Mouse (Mus musculus): Measurements from ENCODE around the gene Kbtbd12.

Kbtbd12 gene

DNA sequence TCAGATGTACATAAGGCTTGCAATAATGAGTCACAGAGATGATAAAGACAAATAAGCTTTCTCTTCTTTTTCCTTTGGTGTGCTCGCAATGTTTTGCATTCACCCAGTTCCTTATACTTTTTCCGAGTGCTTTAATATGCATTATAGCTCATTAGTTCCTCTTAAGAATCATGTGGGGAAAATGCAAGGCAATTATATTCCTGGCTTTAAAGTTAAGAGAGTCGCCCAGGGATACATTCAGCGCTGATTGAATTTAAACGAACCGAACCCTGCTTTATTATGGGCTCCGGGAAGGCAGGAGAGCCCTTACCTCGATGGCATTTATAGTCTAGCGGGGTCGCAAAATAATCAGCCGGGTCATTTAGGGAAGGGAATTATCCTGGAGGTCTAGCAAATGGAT lies 10.8 kb downstream of the Kbtbd12 start:
- DNase-seq (ENCODE audit: low spot score): no peak

DNA sequence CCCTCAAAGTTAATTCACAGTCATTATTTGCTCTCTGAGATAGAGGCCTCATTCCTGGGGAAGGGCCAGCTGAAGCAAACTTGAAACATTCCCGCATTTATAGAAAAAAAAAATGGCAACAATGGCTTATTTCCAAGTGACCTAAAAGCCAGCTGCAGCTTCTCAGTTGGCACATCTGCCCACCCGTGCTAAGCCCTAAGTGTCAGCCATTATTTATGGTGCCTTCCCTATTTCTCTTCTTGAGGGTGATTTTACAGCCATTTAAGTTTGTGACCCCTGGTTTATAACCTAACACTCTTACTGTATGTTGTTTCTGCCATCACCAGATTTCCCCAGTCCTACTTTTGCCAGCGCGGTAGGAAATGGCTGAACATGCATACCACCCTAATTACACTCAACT lies 11.3 kb downstream of the Kbtbd12 start:
- no peak for DNase-seq (ENCODE audit: low spot score)

DNA sequence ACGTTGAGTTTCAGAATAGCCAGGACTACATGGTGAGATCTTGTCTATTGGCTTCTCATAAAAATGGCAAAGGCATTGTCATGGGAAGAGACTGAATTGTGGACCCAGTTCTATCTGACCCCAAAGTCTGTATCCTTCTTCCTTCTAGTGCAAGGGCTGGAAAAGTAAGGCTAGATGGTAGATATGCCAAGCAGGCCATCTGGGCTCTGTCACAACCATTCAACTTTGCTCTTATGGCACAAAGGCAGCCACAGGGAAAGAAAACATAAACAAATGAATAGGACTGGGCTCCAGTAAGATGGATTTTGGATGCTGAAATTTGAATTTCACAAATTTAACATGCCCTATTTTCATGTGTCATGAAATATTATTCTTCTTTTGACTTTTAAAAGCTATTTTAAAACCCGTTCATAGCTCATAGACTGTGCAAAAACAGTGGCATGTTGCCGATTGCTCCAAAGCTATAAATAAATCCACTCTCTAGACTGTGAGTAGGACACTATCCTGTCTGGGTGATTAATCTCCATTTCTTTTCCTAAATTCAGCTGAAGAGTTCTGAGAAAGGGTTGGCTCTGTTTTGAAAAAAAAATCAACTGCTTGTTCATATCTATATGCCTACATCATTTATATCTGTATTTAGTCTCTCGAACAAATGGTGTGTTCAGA lies 15.8 kb downstream of the Kbtbd12 start:
- DNase-seq (ENCODE audit: low spot score): no peak

DNA sequence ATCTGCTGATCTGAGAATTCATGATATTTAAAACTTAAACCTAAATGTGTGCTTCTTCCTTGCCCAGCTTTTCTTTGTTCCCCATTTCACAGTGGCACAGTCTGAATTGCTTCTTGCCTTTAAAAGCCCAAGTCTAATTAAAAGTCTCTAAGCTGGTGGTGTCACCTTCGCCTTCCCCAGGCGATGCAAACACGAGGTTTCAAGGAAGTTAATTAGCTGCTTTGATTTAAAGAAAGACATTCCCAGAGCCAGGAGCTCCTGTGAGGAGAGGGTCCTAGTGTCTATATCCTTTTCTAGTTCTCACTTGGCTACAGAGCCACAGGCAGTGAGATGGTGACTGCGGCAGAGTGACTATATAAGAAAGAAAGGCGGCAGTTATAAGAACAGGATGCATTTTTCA lies 18.2 kb downstream of the Kbtbd12 start:
- no peak for DNase-seq (ENCODE audit: low spot score)

DNA sequence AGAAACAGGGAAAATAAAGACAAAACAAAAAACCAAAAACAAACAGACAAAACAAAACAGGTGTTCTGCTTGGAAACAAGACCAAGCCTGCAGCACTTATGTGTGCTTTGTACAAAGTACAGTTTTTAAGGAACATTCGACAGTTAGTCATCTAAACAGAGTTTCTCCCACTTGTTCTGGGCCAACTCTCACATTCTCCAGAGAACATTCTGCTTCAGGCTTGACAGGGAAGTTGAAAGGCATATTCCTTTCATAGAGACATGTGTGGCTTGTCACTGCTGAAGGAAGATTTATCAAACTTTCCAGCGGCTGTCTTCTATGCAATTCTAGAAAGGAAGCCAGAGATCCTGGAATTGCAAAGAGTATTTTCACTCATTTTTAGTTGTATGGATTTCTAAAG lies 22.4 kb downstream of the Kbtbd12 start:
- no peak for DNase-seq (ENCODE audit: low spot score)

DNA sequence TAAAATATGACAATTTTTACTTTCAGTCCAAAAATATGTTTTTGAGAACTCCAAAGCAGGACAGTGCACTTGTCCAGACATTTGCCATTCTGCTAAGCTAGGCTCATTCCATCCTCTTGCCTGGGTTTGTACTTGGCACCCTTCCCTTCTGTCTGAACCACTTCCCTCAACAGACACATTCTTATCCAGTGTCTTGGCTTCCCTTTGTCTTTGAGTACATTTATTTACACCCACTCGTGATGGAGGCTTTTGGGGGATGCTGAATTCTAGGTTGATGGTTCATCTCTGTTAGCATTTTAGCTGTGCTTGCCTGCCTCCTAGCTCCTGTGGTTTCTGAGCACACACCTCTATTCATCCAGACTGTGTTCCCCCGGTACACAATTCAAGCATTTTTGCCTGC lies 31.3 kb downstream of the Kbtbd12 start:
- DNase-seq (ENCODE audit: low spot score): no peak

DNA sequence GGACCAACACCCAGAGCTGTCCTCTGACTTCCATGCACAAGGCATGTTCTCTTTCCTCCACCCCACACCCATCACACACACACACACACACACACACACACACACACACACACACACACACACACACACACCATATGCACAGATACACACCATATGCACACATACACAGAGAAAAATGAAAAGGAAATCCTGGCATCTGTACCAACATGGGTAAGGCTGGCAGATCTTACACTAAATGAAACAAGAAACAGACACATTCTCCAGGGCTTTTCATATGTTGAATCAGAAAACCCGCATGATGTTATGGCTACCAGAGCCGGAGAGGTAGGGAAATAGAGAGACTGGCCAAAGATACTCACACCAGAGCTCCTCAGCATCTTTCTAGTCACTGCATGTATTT lies 32.0 kb downstream of the Kbtbd12 start:
- DNase-seq (ENCODE audit: low spot score): no peak

DNA sequence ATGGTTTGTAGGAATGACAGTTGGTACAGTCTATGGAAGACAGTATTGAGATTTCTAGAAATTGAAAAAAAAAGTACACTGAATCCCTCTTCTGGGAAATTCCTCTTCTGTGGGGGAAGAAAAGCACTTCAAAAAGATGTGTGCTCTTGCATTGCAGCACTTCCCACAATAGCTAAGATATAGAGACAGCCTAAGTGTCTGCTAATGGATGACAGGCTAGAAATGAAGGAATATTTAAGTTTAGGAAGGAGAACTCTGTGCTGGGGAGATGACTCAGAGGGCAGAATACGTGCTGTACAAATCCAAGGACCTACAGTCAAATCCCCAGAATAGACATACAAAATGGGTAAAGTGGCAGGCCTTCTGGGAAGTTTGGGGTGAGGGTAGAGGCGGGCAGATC lies 32.5 kb downstream of the Kbtbd12 start:
- no peak for DNase-seq (ENCODE audit: low spot score)

DNA sequence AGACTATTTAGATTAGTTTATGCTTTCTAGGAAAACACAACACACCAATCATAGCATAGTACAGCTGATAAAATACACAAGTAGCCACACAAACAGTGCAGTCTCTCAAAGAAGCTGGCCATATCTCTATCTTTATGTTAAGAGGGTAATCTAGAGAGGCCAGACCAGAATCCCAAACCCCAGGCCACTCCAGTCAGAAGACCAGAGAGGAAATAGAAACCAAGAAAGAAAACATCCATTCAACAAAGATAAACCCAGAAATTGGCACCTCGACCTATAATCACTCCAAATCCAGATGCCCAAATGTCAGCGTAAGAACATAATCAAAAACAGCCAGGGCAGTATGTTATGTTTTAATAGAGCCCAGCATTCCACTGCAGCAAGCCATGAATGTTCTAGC lies 41.6 kb downstream of the Kbtbd12 start:
- DNase-seq (ENCODE audit: low spot score): no peak

DNA sequence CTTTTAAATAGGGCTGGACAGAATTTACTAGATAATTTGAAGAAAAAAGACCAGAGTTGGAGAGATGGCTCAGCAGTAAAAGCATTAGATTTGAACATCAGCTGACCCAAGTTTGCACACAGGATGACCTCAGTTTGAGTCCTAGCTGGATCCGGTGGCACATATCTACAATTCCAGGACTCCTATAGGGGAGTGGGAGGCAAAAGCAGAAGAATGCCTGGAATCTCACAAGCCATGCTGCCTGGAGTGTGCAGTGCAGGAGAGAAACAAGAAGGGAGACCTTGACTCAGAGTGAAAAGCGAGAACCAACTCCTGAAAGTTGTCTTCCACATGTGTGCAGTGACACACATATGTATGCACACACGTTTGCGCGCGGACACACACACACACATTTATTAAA lies 45.4 kb downstream of the Kbtbd12 start:
- DNase-seq (ENCODE audit: low spot score): no peak

DNA sequence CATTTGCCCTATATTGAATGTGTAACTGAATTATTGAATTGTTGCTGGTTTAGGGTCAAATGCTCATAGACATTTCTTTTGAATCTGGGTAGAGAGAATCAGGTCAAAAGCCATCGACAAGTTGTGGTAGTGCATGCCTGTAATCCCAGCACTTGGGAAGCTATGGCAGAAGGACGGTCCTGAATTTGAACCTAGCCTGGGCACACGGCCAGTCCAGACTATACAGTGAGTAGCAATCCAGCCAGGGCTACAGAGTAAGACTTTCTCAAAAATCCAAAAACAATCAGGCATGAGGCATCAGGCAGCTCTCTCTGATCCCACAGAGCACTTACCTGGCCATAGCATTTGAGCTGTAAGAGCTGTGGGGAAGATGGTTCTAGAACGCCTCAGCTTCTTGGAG lies 47.5 kb downstream of the Kbtbd12 start:
- no peak for DNase-seq (ENCODE audit: low spot score)

DNA sequence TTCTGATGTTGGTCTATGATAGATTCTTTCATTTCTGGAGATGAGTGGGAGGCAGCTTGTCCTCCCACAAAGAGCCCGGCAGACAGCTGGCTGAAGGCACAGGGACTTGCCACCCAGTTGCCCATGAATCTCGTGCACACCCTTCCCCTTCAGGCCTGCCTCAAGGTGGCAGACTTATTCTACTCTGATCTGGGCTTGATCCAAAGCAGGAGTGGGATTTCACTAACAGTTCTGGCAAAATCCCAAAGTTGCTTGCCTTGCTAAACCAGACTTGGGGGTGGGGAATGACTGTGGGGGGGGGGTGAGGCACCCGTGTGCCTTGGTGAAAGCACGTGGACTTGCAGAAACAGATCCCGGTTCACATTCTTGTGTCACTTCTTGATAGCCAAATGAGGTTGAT lies 48.2 kb downstream of the Kbtbd12 start:
- no peak for DNase-seq (ENCODE audit: low spot score)

DNA sequence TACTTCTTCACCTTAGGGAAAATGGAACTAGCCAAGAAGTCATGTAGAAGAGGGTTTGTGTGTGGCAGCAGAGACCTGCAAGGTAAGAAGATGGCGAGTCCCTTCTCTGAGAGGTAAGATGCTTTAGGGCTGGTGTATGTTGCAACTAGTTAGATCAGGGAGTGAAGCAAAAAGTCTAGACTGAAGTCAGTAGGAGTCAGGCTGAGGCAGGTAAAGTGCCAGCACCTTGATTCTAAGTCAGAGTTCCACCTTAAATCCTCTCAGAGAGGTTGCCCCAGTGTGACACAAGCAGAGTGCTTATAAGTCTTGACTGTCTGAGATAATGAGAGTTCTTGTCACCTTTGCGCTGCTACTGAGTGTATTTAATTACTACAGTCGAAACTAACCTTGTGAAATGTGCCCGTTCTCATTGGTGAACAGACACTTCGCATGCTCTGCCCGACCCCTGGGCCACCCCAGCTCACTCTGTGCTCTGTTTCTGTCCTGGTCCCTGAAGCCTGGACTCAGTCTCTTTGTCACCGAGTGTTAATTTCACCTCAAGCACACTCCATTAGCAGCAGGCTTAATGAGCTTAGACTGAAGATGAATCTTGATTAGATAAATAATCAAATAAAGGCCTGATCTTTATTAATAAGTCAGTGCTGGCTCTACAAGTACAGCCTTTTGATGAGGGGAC lies 49.0 kb downstream of the Kbtbd12 start:
- no peak for DNase-seq (ENCODE audit: low spot score)

DNA sequence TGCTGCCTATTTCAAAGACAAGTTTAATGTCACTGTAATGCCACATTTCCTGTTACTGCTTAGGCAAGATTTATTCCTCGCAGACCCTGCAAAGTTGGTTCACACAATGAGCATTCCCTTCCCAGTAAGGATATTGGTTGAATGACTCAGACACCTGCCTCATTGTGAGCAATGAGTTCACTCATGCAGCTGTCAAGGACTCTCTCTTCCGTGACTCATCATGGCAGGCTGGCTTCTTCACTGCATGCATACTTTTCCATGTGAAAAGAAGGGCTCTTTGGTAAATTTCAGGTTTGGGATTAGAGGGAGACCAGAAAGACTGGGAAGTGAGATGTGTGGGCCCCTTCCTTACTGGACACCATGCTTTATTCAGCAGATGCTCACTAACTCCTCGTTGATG lies 50.7 kb downstream of the Kbtbd12 start:
- DNase-seq (ENCODE audit: low spot score): no peak

DNA sequence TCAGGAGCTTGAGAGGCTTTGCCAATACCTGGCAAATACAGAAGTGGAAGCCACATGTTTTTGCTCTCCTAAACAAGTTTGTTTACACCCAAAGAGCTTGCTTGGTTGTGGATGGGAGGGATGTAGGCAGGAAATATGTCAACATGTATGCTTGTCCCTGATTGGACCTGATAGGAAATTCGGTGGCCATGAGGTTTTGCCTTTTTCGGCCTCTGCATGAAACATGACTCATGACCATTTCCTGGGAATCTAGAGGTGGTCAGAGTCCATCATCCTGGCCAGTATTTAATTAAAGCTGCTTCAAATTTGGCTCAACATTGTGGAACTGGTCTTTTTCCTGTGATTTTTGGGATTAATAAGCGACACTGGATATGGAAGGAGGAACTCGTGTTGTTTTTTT lies 53.8 kb downstream of the Kbtbd12 start:
- DNase-seq (ENCODE audit: low spot score): no peak

DNA sequence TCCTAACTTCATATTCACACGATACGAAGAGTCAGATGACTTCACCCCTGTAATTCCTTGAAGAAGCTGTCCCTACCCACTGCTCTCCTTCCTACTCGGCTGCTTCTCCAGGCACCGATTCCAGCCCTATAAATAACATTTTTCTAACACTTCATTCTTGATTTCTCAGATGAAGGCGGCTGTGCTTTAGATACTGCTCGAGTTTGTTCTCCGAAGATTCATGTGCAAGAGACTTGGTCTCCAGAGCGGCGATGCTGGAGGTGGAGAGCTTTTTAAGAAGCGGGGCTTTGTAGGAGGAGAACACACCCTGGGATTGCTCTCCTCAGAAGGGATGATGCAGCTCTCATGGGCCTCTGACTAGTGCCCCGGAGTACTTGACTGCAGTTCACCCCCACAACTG lies 61.3 kb downstream of the Kbtbd12 start:
- no peak for DNase-seq (ENCODE audit: low spot score)

DNA sequence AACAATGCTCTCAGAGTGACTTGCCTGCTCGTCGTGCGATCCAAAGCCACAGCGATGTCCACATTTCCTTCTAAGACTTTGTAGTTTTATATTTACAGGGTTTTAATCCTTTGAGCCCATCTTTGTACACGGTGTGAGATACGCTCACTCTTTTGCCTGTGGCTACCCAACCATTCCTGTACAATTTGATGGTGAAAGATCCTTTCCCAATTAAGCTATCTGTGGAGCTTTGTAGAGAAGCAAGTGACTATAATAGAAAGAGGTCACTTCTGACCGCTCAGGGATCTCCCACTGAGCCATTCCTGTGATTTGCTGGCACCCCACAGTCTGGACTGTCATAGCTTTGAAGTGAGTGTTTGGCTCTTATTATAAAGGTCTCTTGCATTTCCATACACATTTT lies 71.1 kb downstream of the Kbtbd12 start:
- no peak for DNase-seq (ENCODE audit: low spot score)

DNA sequence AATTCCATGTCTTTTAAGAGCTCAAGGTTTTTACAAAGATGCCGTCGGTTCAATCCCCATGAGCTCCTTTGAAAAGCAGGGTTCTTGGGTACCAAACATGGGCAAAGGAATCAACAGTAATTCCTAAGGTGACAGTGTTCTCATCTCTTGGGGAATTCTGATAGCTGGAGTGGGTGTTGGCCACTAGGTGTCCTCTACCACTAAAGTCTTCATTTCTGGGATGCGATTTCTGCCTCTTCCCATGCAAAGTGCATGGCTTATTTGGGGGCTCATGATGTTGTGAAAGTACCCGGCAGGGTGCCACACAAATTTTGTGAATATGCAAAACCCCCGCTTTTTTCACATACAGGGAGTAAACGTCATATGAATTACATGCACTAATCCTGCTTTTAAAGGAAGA lies 72.7 kb downstream of the Kbtbd12 start:
- DNase-seq (ENCODE audit: low spot score): no peak

DNA sequence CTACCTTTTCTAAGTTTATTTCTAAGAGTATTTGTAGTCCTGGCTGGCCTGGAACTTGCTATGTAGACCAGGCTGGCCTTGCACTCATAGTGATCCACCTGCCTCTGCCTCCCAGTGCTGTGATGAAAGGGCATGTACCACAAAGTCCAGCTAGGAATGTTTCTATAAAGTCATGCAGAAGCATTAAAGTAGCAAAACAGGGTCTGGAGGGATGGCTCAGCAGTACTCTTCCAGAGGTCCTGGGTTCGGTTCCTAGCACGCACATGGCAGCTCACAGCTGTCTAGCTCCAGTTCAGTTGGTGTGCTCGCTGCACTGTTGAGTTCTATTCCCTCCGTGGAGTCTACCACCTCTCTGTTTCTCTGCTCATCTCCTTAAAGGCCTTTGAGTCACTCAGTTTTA lies 77.6 kb downstream of the Kbtbd12 start:
- no peak for DNase-seq (ENCODE audit: low spot score)

DNA sequence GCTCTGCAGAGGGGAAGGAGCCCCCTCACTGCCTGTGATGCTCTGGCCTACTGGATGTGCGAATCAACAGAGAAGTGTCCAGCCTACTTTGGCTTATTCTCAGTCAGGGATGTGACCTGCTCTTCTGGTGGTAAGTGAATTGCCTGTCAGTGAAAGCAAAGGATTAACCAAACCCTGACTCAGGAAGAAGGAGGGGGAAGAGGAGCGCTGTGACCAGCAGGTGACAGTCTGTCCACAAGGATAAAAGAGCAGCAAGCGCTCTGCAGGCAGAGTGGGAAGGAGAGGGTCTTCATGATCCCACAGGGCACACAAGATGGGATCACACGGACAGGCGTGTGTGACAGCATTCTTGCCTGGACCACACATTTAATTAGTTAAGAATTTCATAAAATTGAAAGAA lies 78.1 kb downstream of the Kbtbd12 start:
- DNase-seq (ENCODE audit: low spot score): no peak

DNA sequence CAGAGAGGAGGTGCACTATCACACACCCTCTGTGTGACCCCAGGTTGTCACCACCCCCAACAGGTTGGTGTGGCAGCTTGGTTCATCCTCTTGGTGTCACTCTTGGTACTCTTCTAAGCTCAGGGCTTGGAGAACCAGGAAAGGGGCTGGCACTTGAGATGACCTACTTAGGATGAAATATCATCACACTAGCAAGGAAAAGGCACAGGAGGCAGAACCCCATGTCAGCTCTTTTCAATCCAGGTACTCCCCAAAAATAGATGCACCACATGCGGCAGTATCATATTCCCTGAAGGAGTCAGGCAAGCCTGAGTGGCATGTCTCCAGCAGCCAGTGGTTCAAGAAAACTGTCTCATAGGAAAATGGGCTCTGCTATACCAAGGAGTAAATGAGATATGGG lies 79.7 kb downstream of the Kbtbd12 start:
- no peak for DNase-seq (ENCODE audit: low spot score)

DNA sequence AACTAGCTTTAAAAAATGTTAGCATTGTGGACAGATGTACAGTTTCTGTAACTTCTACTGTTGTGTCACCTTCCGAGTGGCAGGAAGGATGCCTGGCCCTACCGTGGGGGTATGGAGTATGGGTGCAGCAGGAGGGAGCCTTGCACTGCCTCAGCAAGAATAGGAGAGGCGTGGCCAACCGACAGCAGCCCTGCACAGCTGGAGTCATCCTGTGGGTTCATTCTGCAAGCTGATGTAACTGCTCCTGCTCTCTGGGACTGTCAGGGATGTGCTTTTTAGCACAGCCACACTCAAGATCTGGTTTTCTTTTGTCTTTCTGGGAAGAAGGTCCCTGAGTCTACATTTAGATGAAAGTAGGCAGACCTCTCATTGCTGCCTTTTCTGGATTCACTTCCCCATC lies 80.2 kb downstream of the Kbtbd12 start:
- DNase-seq (ENCODE audit: low spot score): no peak

DNA sequence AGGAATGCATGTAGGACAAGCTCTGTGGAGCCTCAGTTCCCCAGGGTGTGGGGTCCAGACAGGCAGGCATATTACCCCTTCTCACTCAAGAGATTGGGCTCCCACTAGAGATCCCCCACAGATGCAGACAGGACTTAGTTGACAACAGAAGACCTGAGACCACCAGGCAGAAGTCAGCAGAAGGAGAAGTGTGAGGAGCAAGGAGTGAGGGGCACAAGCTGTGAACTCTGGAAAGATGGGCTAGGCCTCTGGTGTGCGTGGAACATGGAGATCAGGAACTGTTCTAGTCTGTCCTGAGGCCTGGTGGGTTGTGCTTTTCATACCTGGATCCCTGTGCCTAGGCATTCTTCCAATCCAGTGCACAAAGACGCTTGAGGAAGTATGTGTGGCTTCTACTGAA lies 87.8 kb downstream of the Kbtbd12 start:
- no peak for DNase-seq (ENCODE audit: low spot score)

DNA sequence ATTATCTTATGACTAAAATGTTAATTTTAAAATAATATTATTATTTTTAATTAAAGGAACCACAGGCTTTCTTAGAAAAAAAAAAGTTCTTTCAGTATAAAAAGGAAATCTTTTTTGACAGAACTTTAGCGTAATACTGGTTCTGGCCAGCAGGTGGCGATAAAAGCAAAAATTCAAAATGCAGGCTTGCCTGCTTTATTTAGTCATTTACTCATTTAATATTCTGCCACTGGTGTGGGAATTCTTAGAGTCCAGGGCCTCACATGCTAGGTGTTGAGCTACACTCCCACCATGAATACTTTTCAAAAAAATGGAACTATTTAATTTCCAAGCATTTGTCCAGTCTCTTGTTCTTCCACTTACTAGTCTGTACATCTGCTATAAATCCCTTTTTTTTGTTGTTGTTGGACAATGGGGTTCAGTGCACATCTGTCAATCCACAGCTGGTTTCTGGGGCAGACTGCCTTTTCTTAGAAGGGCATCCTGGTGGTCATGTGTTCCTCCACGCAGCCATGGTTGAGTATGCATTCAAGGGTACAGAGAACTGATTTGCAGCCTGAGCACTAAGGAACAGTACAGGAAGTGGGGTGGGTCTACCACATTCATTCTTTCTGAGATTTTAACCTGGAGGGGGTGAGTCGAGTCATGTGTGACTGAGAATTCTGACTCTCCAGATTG lies 88.5 kb downstream of the Kbtbd12 start:
- no peak for DNase-seq (ENCODE audit: low spot score)

All from testis, postnatal 14 days (tissue).